Mouse (Mus musculus) small intestine, adult 2 months (tissue): ENCODE results near the gene Bmp8a. TPM values are rescaled to one million over a fixed set of nuclear protein-coding genes. Genes with fewer than 3 reads are reported as not detected.
"Not testable (repeated sequence)": the region's sequence is repeated elsewhere in the genome, so short reads cannot be mapped to it uniquely, and the experiment has no call there.

Source experiments
- H3K27ac ChIP-seq: fragments of 200-500 bp; 2 replicates; pipeline ENCODE4 v1.5.1; 2012; ENCODE audit warnings: low read depth, low read length, control low read depth, inconsistent platforms; ENCODE audit not compliant: insufficient read depth
- H3K27me3 ChIP-seq: fragments of 200-500 bp; 2 replicates; pipeline ENCODE4 v1.6.1; 2012; ENCODE audit warnings: mild to moderate bottlenecking, moderate library complexity, low read length, inconsistent platforms; ENCODE audit not compliant: control insufficient read depth, insufficient read depth
- H3K36me3 ChIP-seq: fragments of 200-500 bp; 2 replicates; pipeline ENCODE4 v1.6.1; 2012; ENCODE audit warnings: mild to moderate bottlenecking, low read length, control low read depth, inconsistent platforms; ENCODE audit not compliant: control insufficient read depth, insufficient read depth
- H3K4me1 ChIP-seq: fragments of 200-500 bp; 2 replicates; pipeline ENCODE4 v1.6.1; 2012; ENCODE audit warnings: low read length, inconsistent platforms, mixed read lengths; ENCODE audit not compliant: control insufficient read depth, insufficient read depth, insufficient read length
- H3K4me3 ChIP-seq: fragments of 200-500 bp; 2 replicates; pipeline ENCODE4 v1.5.1; 2012; ENCODE audit warnings: low read depth, mild to moderate bottlenecking, control low read depth, inconsistent platforms, low read length, moderate library complexity
- CTCF ChIP-seq: fragments of 200-500 bp; IDR thresholded peaks from 2 replicates; pipeline ENCODE4 v1.5.1; 2012; ENCODE audit warnings: low read depth, mild to moderate bottlenecking, control low read depth, inconsistent platforms, low read length, moderate library complexity, mixed read lengths; ENCODE audit not compliant: insufficient replicate concordance, insufficient read length; ENCODE audit errors: extremely low read depth
- POLR2A ChIP-seq: fragments of 200-500 bp; IDR thresholded peaks from 2 replicates; pipeline ENCODE4 v1.6.1; 2012; ENCODE audit warnings: low read depth, mild to moderate bottlenecking, control low read depth, inconsistent platforms, low read length, moderate library complexity
- WGBS: fragments of 180-500 bp; shearing (Covaris S2); methylation state at CpG from one replicate; pipeline ENCODE4 v1.1.7; 2018; 5-methylcytosine and 5-hydroxymethylcytosine counted together
- polyA plus RNA-seq: library from polyadenylated mRNA; depleted of rRNA; stranded (reverse); fragments of >200 nt; gene quantifications from 2 replicates; pipeline ENCODE4 v1.2.3, GENCODE M21; 2012

Bmp8a gene
- polyA plus RNA-seq, 1 experiment, result 72.2 TPM

GRCm38 (mm10) chr4:123295516-123296147 is 47.4 kb downstream of the Bmp8a start:
- Histone ChIP-seq H3K4me3 (no peak overlapping the region), H3K4me1 (no peaks in the 10 kb centered on the region), H3K27ac (no peak overlapping the region), H3K36me3 (peaks cover 86% of the 10 kb centered on the region), H3K27me3 (no peaks in the 10 kb centered on the region)
- 88% methylated on average over 21 of the region's 21 CpGs for WGBS
- TF ChIP-seq CTCF (no peak), POLR2A (no peak)

GRCm38 (mm10) chr4:123295026-123295425 is 48.0 kb downstream of the Bmp8a start:
- peaks cover 86% of the 10 kb centered on the region for H3K36me3 ChIP-seq
- WGBS, result 94% methylated on average over 15 of the region's 15 CpGs
- H3K4me3 ChIP-seq, H3K27ac ChIP-seq, H3K27me3 ChIP-seq, H3K4me1 ChIP-seq: not testable (repeated sequence)

GRCm38 (mm10) chr4:123293661-123294443 is 49.2 kb downstream of the Bmp8a start:
- 78% methylated on average over 7 of the region's 7 CpGs for WGBS
- no peak overlapping the region for H3K4me3 ChIP-seq

GRCm38 (mm10) chr4:123292989-123293388 is 50.1 kb downstream of the Bmp8a start:
- no peaks in the 10 kb centered on the region for H3K4me1 ChIP-seq
- no peak overlapping the region for H3K4me3 ChIP-seq
- no peak for TF ChIP-seq CTCF
- no peak for TF ChIP-seq POLR2A
- WGBS, result 85% methylated on average over 7 of the region's 7 CpGs
- H3K36me3 ChIP-seq, result peaks cover 91% of the 10 kb centered on the region
- H3K27ac ChIP-seq, result no peak overlapping the region
- H3K27me3 ChIP-seq, result no peaks in the 10 kb centered on the region

More at GRCm38 (mm10) chr4:123293661-123294443, 49.2 kb downstream of the Bmp8a start:
- no peaks in the 10 kb centered on the region for H3K4me1 ChIP-seq
- peaks cover 90% of the 10 kb centered on the region for H3K36me3 ChIP-seq
- no peaks in the 10 kb centered on the region for H3K27me3 ChIP-seq
- no peak for TF ChIP-seq CTCF
- no peak for TF ChIP-seq POLR2A
- H3K27ac ChIP-seq, result no peak overlapping the region

- no peaks in the 10 kb centered on the region for H3K4me1 ChIP-seq
- H3K36me3 ChIP-seq, result peaks cover 92% of the 10 kb centered on the region
- no peak overlapping the region for H3K4me3 ChIP-seq
- TF ChIP-seq POLR2A (no peak), CTCF (no peak)
- no peak overlapping the region for H3K27ac ChIP-seq
- H3K27me3 ChIP-seq, result no peaks in the 10 kb centered on the region
- WGBS, result 79% methylated on average over 3 of the region's 3 CpGs
Measured at GRCm38 (mm10) chr4:123292390-123292789, 50.7 kb downstream of the Bmp8a start.

GRCm38 (mm10) chr4:123289038-123289437 is 54.0 kb downstream of the Bmp8a start:
- H3K4me1 ChIP-seq, result peaks cover 10% of the 10 kb centered on the region; the same call in 1 of the 2 replicates
- H3K27ac ChIP-seq, result no peak overlapping the region
- H3K4me3 ChIP-seq, result no peak overlapping the region
- WGBS, result 93% methylated on average over 12 of the region's 12 CpGs
- no peak for TF ChIP-seq POLR2A
- no peak for TF ChIP-seq CTCF
- H3K36me3 ChIP-seq, result peaks cover 64% of the 10 kb centered on the region
- no peaks in the 10 kb centered on the region for H3K27me3 ChIP-seq

GRCm38 (mm10) chr4:123286790-123287189 is 56.3 kb downstream of the Bmp8a start:
- Histone ChIP-seq H3K4me1 (peaks cover 10% of the 10 kb centered on the region; the same call in 1 of the 2 replicates), H3K36me3 (peaks cover 43% of the 10 kb centered on the region), H3K27me3 (no peaks in the 10 kb centered on the region), H3K27ac (no peak overlapping the region), H3K4me3 (no peak overlapping the region)
- TF ChIP-seq POLR2A (no peak), CTCF (no peak)
- WGBS, result 44% methylated on average over 2 of the region's 2 CpGs
